Mouse (Mus musculus): ENCODE results near the gene Actr10. TPM values are rescaled to one million over a fixed set of nuclear protein-coding genes. Genes with fewer than 3 reads are reported as not detected.

Actr10 gene
- total and polyA plus RNA-seq, 3 experiments, result 5.3 to 126 (median 113) TPM

GRCm38 (mm10) chr12:71006141-71006540 lies 68.5 kb downstream of the Actr10 start:
- H3K4me3 ChIP-seq (ENCODE audit: low read depth, low read length), result no peak overlapping the region
- no peaks in the 10 kb centered on the region for H3K9me3 ChIP-seq (replicated peaks)
- peaks cover 84% of the 10 kb centered on the region for H3K36me3 ChIP-seq (replicated peaks)
- ATAC-seq (ENCODE audit: extremely low read depth, insufficient number of reproducible peaks, low FRiP score, poor library complexity, severe bottlenecking) (no peak), DNase-seq (ENCODE audit: low spot score) (no peak)
- no peaks in the 10 kb centered on the region for H3K27me3 ChIP-seq (ENCODE audit: insufficient read depth, low read length)
- H3K4me1 ChIP-seq (ENCODE audit: insufficient read depth, low read depth, low read length), result peaks cover 15% of the 10 kb centered on the region
- no peak for TF ChIP-seq CTCF (IDR thresholded peaks at IDR 0.05; ENCODE audit: low read depth, low read length)
- no peak for TF ChIP-seq GATA1 (IDR thresholded peaks at IDR 0.05; ENCODE audit: borderline replicate concordance, low read length)
- TF ChIP-seq TAL1 (conservative IDR thresholded peaks at IDR 0.05; ENCODE audit: low read depth, low read length), result no peak

DNA sequence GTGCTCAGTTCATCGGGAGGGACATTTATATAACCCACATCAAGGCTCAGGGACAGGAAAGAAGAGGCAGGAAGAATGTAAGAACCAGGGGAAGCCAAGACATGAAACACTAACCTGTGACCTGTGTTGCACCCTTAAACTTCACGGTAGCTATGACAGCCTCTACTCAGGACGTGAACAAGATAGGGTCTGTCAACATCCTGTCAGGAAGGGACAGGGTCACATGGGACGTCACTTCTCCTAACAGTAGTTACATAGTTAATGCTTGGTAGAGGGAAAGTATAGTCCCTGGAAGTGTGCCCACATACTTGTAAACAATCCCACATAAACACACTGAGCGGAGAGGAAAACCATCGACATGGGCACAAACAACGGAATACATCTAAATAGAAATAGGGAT lies 69.2 kb downstream of the Actr10 start:
- H3K9me3 ChIP-seq (replicated peaks), result no peaks in the 10 kb centered on the region
- no peaks in the 10 kb centered on the region for H3K27me3 ChIP-seq (ENCODE audit: insufficient read depth, low read length)
- no peak for ATAC-seq (ENCODE audit: extremely low read depth, insufficient number of reproducible peaks, low FRiP score, poor library complexity, severe bottlenecking)
- no peak for DNase-seq (ENCODE audit: low spot score)
- no peak overlapping the region for H3K4me3 ChIP-seq (ENCODE audit: low read depth, low read length)
- TF ChIP-seq GATA2 (IDR thresholded peaks at IDR 0.05; ENCODE audit: borderline replicate concordance, low read depth, low read length), result no peak
- no peak for TF ChIP-seq GATA1 (IDR thresholded peaks at IDR 0.05; ENCODE audit: borderline replicate concordance, low read length)
- no peak for TF ChIP-seq POLR2AphosphoS5 (IDR thresholded peaks at IDR 0.05; ENCODE audit: insufficient replicate concordance, low read depth, low read length)
- no peak for TF ChIP-seq TAL1 (conservative IDR thresholded peaks at IDR 0.05; ENCODE audit: low read depth, low read length)
- TF ChIP-seq CTCF (IDR thresholded peaks at IDR 0.05; ENCODE audit: low read depth, low read length), result no peak
- peaks cover 81% of the 10 kb centered on the region for H3K36me3 ChIP-seq (replicated peaks)
- peaks cover 18% of the 10 kb centered on the region for H3K4me1 ChIP-seq (ENCODE audit: insufficient read depth, low read depth, low read length)

GRCm38 (mm10) chr12:71009769-71010168 lies 72.1 kb downstream of the Actr10 start:
- peaks cover 31% of the 10 kb centered on the region for H3K4me1 ChIP-seq (ENCODE audit: insufficient read depth, low read depth, low read length)
- ATAC-seq (ENCODE audit: extremely low read depth, insufficient number of reproducible peaks, low FRiP score, poor library complexity, severe bottlenecking) (no peak), DNase-seq (ENCODE audit: low spot score) (no peak)
- no peak overlapping the region for H3K4me3 ChIP-seq (ENCODE audit: low read depth, low read length)
- TF ChIP-seq CTCF (IDR thresholded peaks at IDR 0.05; ENCODE audit: low read depth, low read length), result no peak
- TF ChIP-seq GATA1 (IDR thresholded peaks at IDR 0.05; ENCODE audit: borderline replicate concordance, low read length), result no peak
- TF ChIP-seq GATA2 (IDR thresholded peaks at IDR 0.05; ENCODE audit: borderline replicate concordance, low read depth, low read length), result no peak
- no peak for TF ChIP-seq POLR2AphosphoS5 (IDR thresholded peaks at IDR 0.05; ENCODE audit: insufficient replicate concordance, low read depth, low read length)
- TF ChIP-seq TAL1 (conservative IDR thresholded peaks at IDR 0.05; ENCODE audit: low read depth, low read length), result no peak
- no peaks in the 10 kb centered on the region for H3K27me3 ChIP-seq (ENCODE audit: insufficient read depth, low read length)
- peaks cover 77% of the 10 kb centered on the region for H3K36me3 ChIP-seq (replicated peaks)
- H3K9me3 ChIP-seq (replicated peaks), result no peaks in the 10 kb centered on the region

Other genes starting within 250 kb of the Actr10 start
- 10.4 and 14.8 TPM in 2 replicates for gene Frmd6, start 112.3 kb upstream of the Actr10 start, total RNA-seq (2014; fragmentation: Nextera tagmentation)
- 8.3 and 9.0 TPM in 2 replicates for gene Frmd6, start 112.3 kb upstream of the Actr10 start, total RNA-seq (2017)
- gene Frmd6, start 112.3 kb upstream of the Actr10 start, polyA plus RNA-seq (2012), result 5.8 and 6.0 TPM in 2 replicates
- gene Psma3, start 36.8 kb downstream of the Actr10 start, total RNA-seq (2014; fragmentation: Nextera tagmentation), result 183 and 246 TPM in 2 replicates
- gene Psma3, start 36.8 kb downstream of the Actr10 start, total RNA-seq (2017), result 341 and 392 TPM in 2 replicates
- 16.7 and 25.5 TPM in 2 replicates for gene Psma3, start 36.8 kb downstream of the Actr10 start, polyA plus RNA-seq (2012)
- 55.4 and 57.4 TPM in 2 replicates for gene Arid4a, start 78.1 kb downstream of the Actr10 start, total RNA-seq (2014; fragmentation: Nextera tagmentation)
- gene Arid4a, start 78.1 kb downstream of the Actr10 start, total RNA-seq (2017), result 44.5 and 57.5 TPM in 2 replicates
- 11.7 and 12.4 TPM in 2 replicates for gene Arid4a, start 78.1 kb downstream of the Actr10 start, polyA plus RNA-seq (2012)
- gene Tomm20l, start 173.6 kb downstream of the Actr10 start, total RNA-seq (2014; fragmentation: Nextera tagmentation), result not detected in 2 replicates
- not detected in 2 replicates for gene Tomm20l, start 173.6 kb downstream of the Actr10 start, total RNA-seq (2017)
- gene Tomm20l, start 173.6 kb downstream of the Actr10 start, polyA plus RNA-seq (2012), result not detected in 2 replicates
- gene Timm9, start 198.8 kb downstream of the Actr10 start, total RNA-seq (2014; fragmentation: Nextera tagmentation), result 106 and 135 TPM in 2 replicates
- 123 and 131 TPM in 2 replicates for gene Timm9, start 198.8 kb downstream of the Actr10 start, total RNA-seq (2017)
- 24.6 and 41.9 TPM in 2 replicates for gene Timm9, start 198.8 kb downstream of the Actr10 start, polyA plus RNA-seq (2012)
- 43.6 and 52.9 TPM in 2 replicates for gene 2700049A03Rik, start 199.0 kb downstream of the Actr10 start, total RNA-seq (2014; fragmentation: Nextera tagmentation)
- 23.8 and 26.7 TPM in 2 replicates for gene 2700049A03Rik, start 199.0 kb downstream of the Actr10 start, total RNA-seq (2017)
- 0.86 and 1.4 TPM in 2 replicates for gene 2700049A03Rik, start 199.0 kb downstream of the Actr10 start, polyA plus RNA-seq (2012)